Mouse (Mus musculus) liver, postnatal 0 days (tissue): Measurements from ENCODE around the gene Krtap4-1.

Experiments
- CTCF ChIP-seq: sonication (generic); IDR thresholded peaks from 2 replicates; pipeline ENCODE4 v1.5.1; 2016; ENCODE audit warnings: antibody characterized with exemption, low read depth
- EP300 ChIP-seq: IDR thresholded peaks from 2 replicates; pipeline ENCODE4 v1.6.1; 2016; ENCODE audit warnings: antibody characterized with exemption, low read depth, mild to moderate bottlenecking

DNA sequence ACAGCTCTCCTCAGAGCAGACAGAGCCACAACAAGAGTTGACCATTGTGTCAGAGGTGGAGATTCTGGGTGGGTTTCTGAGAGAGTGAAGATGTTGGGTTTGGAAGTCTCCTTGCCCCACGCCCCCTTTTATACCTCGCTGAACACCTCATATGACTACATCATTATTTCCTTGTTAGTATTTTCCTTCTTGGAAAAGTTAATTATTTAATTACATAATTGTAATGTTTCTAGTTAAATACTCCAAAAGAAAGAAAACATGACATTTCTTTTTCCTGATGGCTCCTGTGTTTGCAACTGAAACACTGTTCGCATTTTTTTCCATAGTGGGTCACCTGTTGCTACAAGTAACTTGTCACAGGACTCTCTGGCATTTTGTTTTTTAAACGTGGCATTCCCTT, at the start of gene Krtap4-1:
- no peak for TF ChIP-seq CTCF
- no peak for TF ChIP-seq EP300
